Comparison of ENCODE assay signal across 9 mouse cellular contexts in genomic region chr10:127615034-127615374, GRCm38 (mm10). TPM values are rescaled to one million over a fixed set of nuclear protein-coding genes. Genes with fewer than 3 reads are reported as not detected.
DNase-seq lines count a peak whose midpoint lies in the region; ATAC-seq and TF ChIP-seq lines count a peak whose summit lies in the region.
"Had no signal": no experiment of that assay in that cellular context is flagged by ENCODE, and none has a peak within 500 bp of the region (broad histone marks: within the 10 kb centered on the region; RNA-seq: fewer than 3 reads in every experiment).

No protein-coding gene starts in this region.

- ATAC-seq in lung, postnatal 0 days, result no peak
- no peak for ATAC-seq in limb, embryonic 15.5 days (ENCODE audit: insufficient number of reproducible peaks, low FRiP score, low TSS enrichment, low read depth)
- no peak for ATAC-seq in stomach, embryonic 16.5 days (ENCODE audit: insufficient read depth, low FRiP score)

- 0 out of 2 replicates have a peak overlapping the region, but pooled peaks have one; percentile 17 for H3K4me2 ChIP-seq in lung, postnatal 0 days (replicated peaks; ENCODE audit: low read depth, low read length)
- H3K4me2 ChIP-seq in limb, embryonic 15.5 days, result peak overlapping the region; percentile 86
- peak overlapping the region; percentile 44; the same call in 1 of the 2 replicates for H3K4me2 ChIP-seq in stomach, embryonic 16.5 days (ENCODE audit: low read depth, low read length)

- peak; percentile 43 for DNase-seq in cerebellum, adult 9-10 months
- DNase-seq in cerebellum, postnatal 4 days (ENCODE audit: low spot score in 2 of 2), result no peak
- no peak for DNase-seq in lung, postnatal 0 days (ENCODE audit: low spot score)
- no peak for DNase-seq in lung, postnatal 10 days
- DNase-seq in embryo, embryonic 11 days, result no peak
- no peak for DNase-seq in urinary bladder, postnatal 14 days (ENCODE audit: low spot score)

- no peak overlapping the region for H3K9ac ChIP-seq in lung, postnatal 0 days (replicated peaks; ENCODE audit: low read depth)
- H3K9ac ChIP-seq in limb, embryonic 15.5 days, result no peak overlapping the region
- H3K9ac ChIP-seq in stomach, embryonic 16.5 days (ENCODE audit: low read length), result peak overlapping the region; percentile 54

- H3K36me3 ChIP-seq in lung, postnatal 0 days (ENCODE audit: insufficient read depth, low read length), result 0 out of 2 replicates have a peak, but pooled peaks cover 4% of the 10 kb centered on the region
- peaks cover 30% of the 10 kb centered on the region for H3K36me3 ChIP-seq in limb, embryonic 15.5 days
- peaks cover 16% of the 10 kb centered on the region for H3K36me3 ChIP-seq in stomach, embryonic 16.5 days (ENCODE audit: control insufficient read depth, insufficient read depth, low read length)

- peaks cover 3% of the 10 kb centered on the region; the same call in 1 of the 2 replicates for H3K27me3 ChIP-seq in lung, postnatal 0 days (replicated peaks; ENCODE audit: insufficient read depth, low read length)
- H3K27me3 ChIP-seq in limb, embryonic 15.5 days, result no peaks in the 10 kb centered on the region
- H3K27me3 ChIP-seq in stomach, embryonic 16.5 days (ENCODE audit: control insufficient read depth, insufficient read depth, low read length), result no peaks in the 10 kb centered on the region

- H3K4me3 ChIP-seq in lung, postnatal 0 days (ENCODE audit: low read depth, low read length), result no peak overlapping the region
- peak overlapping the region; percentile 20 for H3K4me3 ChIP-seq in limb, embryonic 15.5 days
- no peak overlapping the region for H3K4me3 ChIP-seq in stomach, embryonic 16.5 days (replicated peaks; ENCODE audit: low read length)
- H3K4me3 ChIP-seq: erythroblast, embryonic 14.5 days had no signal

- TF ChIP-seq EP300 in lung, postnatal 0 days (IDR thresholded peaks at IDR 0.05), result no peak

- 16% methylated on average over 2 of the region's 2 CpGs for WGBS in lung, postnatal 0 days
- 20% methylated on average over 2 of the region's 2 CpGs for WGBS in limb, embryonic 15.5 days
- WGBS in stomach, embryonic 16.5 days, result 39% methylated on average over 2 of the region's 2 CpGs

- H3K4me1 ChIP-seq in lung, postnatal 0 days (ENCODE audit: insufficient read depth, low read depth, low read length), result peaks cover 14% of the 10 kb centered on the region
- H3K4me1 ChIP-seq in limb, embryonic 15.5 days, result peaks cover 70% of the 10 kb centered on the region
- peaks cover 75% of the 10 kb centered on the region for H3K4me1 ChIP-seq in stomach, embryonic 16.5 days (ENCODE audit: control insufficient read depth, insufficient read depth, low read length)

- no peaks in the 10 kb centered on the region for H3K9me3 ChIP-seq in lung, postnatal 0 days (ENCODE audit: low read length)
- no peaks in the 10 kb centered on the region for H3K9me3 ChIP-seq in limb, embryonic 15.5 days
- no peaks in the 10 kb centered on the region for H3K9me3 ChIP-seq in stomach, embryonic 16.5 days (replicated peaks; ENCODE audit: control insufficient read depth, low read length)

- H3K27ac ChIP-seq in lung, postnatal 0 days (ENCODE audit: low read length), result peak overlapping the region; percentile 62
- peak overlapping the region; percentile 92 for H3K27ac ChIP-seq in limb, embryonic 15.5 days
- H3K27ac ChIP-seq in stomach, embryonic 16.5 days (ENCODE audit: low read length), result peak overlapping the region; percentile 84

- no peak for TF ChIP-seq CTCF in lung, postnatal 0 days (IDR thresholded peaks at IDR 0.05)

RNA-seq across cellular contexts. Expression of gene Lrp1, which starts 5.9 kb away (rescaled TPM):
- 71.0 and 75.4 TPM in 2 replicates for polyA plus RNA-seq in lung, postnatal 0 days (2015; fragmentation: Nextera tagmentation; extraction: Ambion mirVana)
- polyA plus RNA-seq in limb, embryonic 15.5 days (2015; fragmentation: Nextera tagmentation; extraction: Ambion mirVana), result 146 and 148 TPM in 2 replicates
- polyA plus RNA-seq in stomach, embryonic 16.5 days (2015; fragmentation: Nextera tagmentation; extraction: Ambion mirVana), result 95.6 and 102 TPM in 2 replicates

RNA-seq across cellular contexts. Expression of gene Stat6, which starts 27.8 kb away (rescaled TPM):
- 39.1 and 41.9 TPM in 2 replicates for polyA plus RNA-seq in lung, postnatal 0 days (2015; fragmentation: Nextera tagmentation; extraction: Ambion mirVana)
- 36.7 and 38.9 TPM in 2 replicates for polyA plus RNA-seq in limb, embryonic 15.5 days (2015; fragmentation: Nextera tagmentation; extraction: Ambion mirVana)
- 49.7 and 60.3 TPM in 2 replicates for polyA plus RNA-seq in stomach, embryonic 16.5 days (2015; fragmentation: Nextera tagmentation; extraction: Ambion mirVana)

RNA-seq across cellular contexts. Expression of gene Nemp1, which starts 51.7 kb away (rescaled TPM):
- polyA plus RNA-seq in lung, postnatal 0 days (2015; fragmentation: Nextera tagmentation; extraction: Ambion mirVana), result 5.0 and 6.3 TPM in 2 replicates
- 8.3 and 8.5 TPM in 2 replicates for polyA plus RNA-seq in limb, embryonic 15.5 days (2015; fragmentation: Nextera tagmentation; extraction: Ambion mirVana)
- 8.8 and 10.0 TPM in 2 replicates for polyA plus RNA-seq in stomach, embryonic 16.5 days (2015; fragmentation: Nextera tagmentation; extraction: Ambion mirVana)

RNA-seq across cellular contexts. Expression of gene Nab2, which starts 53.4 kb away (rescaled TPM):
- polyA plus RNA-seq in lung, postnatal 0 days (2015; fragmentation: Nextera tagmentation; extraction: Ambion mirVana), result 7.7 and 8.4 TPM in 2 replicates
- 23.7 and 24.4 TPM in 2 replicates for polyA plus RNA-seq in limb, embryonic 15.5 days (2015; fragmentation: Nextera tagmentation; extraction: Ambion mirVana)
- 9.9 and 10.1 TPM in 2 replicates for polyA plus RNA-seq in stomach, embryonic 16.5 days (2015; fragmentation: Nextera tagmentation; extraction: Ambion mirVana)

Comparison
In these comparisons a context has a peak if more than half of its experiments do, and no peak if none do; other contexts are left out.
1. H3K4me2 ChIP-seq: peak in every context shown above with its lines; median percentile 86 in limb, embryonic 15.5 days; 44 in stomach, embryonic 16.5 days; 17 in lung, postnatal 0 days.